Mouse (Mus musculus): ENCODE results near the gene Pcgf2.

The Pcgf2 gene

GRCm38 (mm10) chr11:97695712-97696401 lies 4.4 kb downstream of the Pcgf2 start:
- no peak for DNase-seq

GRCm38 (mm10) chr11:97694921-97695711 lies 5.2 kb downstream of the Pcgf2 start:
- DNase-seq = no peak

GRCm38 (mm10) chr11:97694435-97694834 lies 5.9 kb downstream of the Pcgf2 start:
- DNase-seq = no peak

GRCm38 (mm10) chr11:97689861-97690260 lies 10.4 kb downstream of the Pcgf2 start:
- DNase-seq = peak; percentile 43 to 72

GRCm38 (mm10) chr11:97687061-97687460 lies 13.2 kb downstream of the Pcgf2 start:
- DNase-seq = no peak

- no peak for DNase-seq
These were observed 13.9 kb downstream of the Pcgf2 start for GRCm38 (mm10) chr11:97686322-97686908.

- peak; percentile 91 to 93 for DNase-seq
These were observed 14.5 kb downstream of the Pcgf2 start, which contains the start of gene Cisd3 for GRCm38 (mm10) chr11:97685613-97686321. Gene Cisd3 (plus strand): TSS chr11:97685826.

- DNase-seq = no peak
These were observed 15.5 kb downstream of the Pcgf2 start for GRCm38 (mm10) chr11:97684766-97685165.

GRCm38 (mm10) chr11:97684063-97684680 lies 16.1 kb downstream of the Pcgf2 start:
- peak; percentile 64 to 66 for DNase-seq

- no peak for DNase-seq
These were observed 17.7 kb downstream of the Pcgf2 start for GRCm38 (mm10) chr11:97682504-97683055.

- DNase-seq = no peak
These were observed 19.9 kb downstream of the Pcgf2 start for GRCm38 (mm10) chr11:97680430-97680829.

- DNase-seq = no peak
These were observed 22.0 kb downstream of the Pcgf2 start for GRCm38 (mm10) chr11:97678301-97678700.

GRCm38 (mm10) chr11:97677842-97678241 lies 22.5 kb downstream of the Pcgf2 start:
- no peak for DNase-seq

- no peak for DNase-seq
These were observed 22.9 kb downstream of the Pcgf2 start for GRCm38 (mm10) chr11:97677381-97677780.

- DNase-seq = no peak
These were observed 24.1 kb downstream of the Pcgf2 start for GRCm38 (mm10) chr11:97676050-97676754.

GRCm38 (mm10) chr11:97673148-97673547 lies 27.1 kb downstream of the Pcgf2 start:
- DNase-seq = no peak

GRCm38 (mm10) chr11:97671177-97671527 lies 29.1 kb downstream of the Pcgf2 start:
- no peak for DNase-seq

GRCm38 (mm10) chr11:97670234-97671176 lies 29.8 kb downstream of the Pcgf2 start:
- no peak for DNase-seq

- DNase-seq = no peak
These were observed 30.5 kb downstream of the Pcgf2 start for GRCm38 (mm10) chr11:97669829-97670228.

GRCm38 (mm10) chr11:97669268-97669667 lies 31.0 kb downstream of the Pcgf2 start:
- DNase-seq = no peak
